Mouse (Mus musculus): ENCODE measurements around the gene Plekhh3. TPM values are rescaled to one million over a fixed set of nuclear protein-coding genes. Genes with fewer than 3 reads are reported as not detected.
A peak's percentile ranks its signal among the peaks of the same experiment; 100 is the strongest.

The Plekhh3 gene
- total RNA-seq, 1 experiment = 3.4 TPM

DNA sequence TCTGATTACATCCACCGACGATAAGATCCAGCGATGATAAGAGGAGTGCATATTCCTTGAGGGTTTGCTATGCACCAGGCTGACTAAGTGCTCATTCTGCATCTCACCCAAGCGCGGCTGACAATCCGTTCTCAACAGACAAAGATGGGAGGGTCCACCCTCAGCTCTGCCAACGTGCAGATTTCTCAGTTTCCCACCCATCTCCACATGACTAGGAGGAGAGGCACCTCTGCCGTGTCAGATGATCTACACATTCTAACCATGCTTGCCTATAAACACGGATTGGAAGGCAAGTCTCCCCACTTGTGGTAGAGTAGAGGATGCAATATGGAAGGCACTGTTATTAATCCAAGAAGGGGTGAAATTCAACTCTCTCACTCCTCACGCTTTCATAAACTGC is 22.4 kb downstream of the Plekhh3 start:
- in situ Hi-C loops (cut with MboI; ENCODE audit: low sequenced_read_pairs in 2 of 2, unreplicated experiment in 2 of 2) = no loop called here
- no peak for TF ChIP-seq ZNF384 (IDR thresholded peaks at IDR 0.05; ENCODE audit: low read depth, low read length)
- no peak for TF ChIP-seq ZC3H11A (IDR thresholded peaks at IDR 0.05; ENCODE audit: borderline replicate concordance, low read depth, low read length)
- no peak for TF ChIP-seq HCFC1 (IDR thresholded peaks at IDR 0.05; ENCODE audit: borderline replicate concordance, insufficient read depth, low read length)
- no peak for TF ChIP-seq MAFK (IDR thresholded peaks at IDR 0.05; ENCODE audit: insufficient read depth, low read depth, low read length)
- no peak for TF ChIP-seq CHD2 (IDR thresholded peaks at IDR 0.05; ENCODE audit: low read depth, low read length)
- no peak overlapping the region for H3K4me3 ChIP-seq (ENCODE audit: insufficient read depth in 1 of 2, low read depth in 1 of 2, low read length in 2 of 2, poor library complexity in 1 of 2, severe bottlenecking in 1 of 2)
- no peaks in the 10 kb centered on the region for H3K9me3 ChIP-seq (ENCODE audit: control insufficient read depth, insufficient read depth, low read depth, low read length)
- no peak overlapping the region for H3K9ac ChIP-seq (ENCODE audit: insufficient read depth, low read depth, low read length, poor library complexity, severe bottlenecking)
- peaks cover 1 to 4% of the 10 kb centered on the region in 2 experiments; a peak in 2 of 4 replicates for H3K4me1 ChIP-seq (ENCODE audit: control insufficient read depth in 2 of 2, insufficient read depth in 2 of 2, low read length in 2 of 2, poor library complexity in 1 of 2)
- no peak overlapping the region for H3K27ac ChIP-seq (ENCODE audit: insufficient read depth, low read depth, low read length, poor library complexity, severe bottlenecking)
- no peak for DNase-seq (ENCODE audit: low read depth, low spot score)
- H3K36me3 ChIP-seq (ENCODE audit: control insufficient read depth, insufficient read depth, low read length, poor library complexity, severe bottlenecking) = no peaks in the 10 kb centered on the region

DNA sequence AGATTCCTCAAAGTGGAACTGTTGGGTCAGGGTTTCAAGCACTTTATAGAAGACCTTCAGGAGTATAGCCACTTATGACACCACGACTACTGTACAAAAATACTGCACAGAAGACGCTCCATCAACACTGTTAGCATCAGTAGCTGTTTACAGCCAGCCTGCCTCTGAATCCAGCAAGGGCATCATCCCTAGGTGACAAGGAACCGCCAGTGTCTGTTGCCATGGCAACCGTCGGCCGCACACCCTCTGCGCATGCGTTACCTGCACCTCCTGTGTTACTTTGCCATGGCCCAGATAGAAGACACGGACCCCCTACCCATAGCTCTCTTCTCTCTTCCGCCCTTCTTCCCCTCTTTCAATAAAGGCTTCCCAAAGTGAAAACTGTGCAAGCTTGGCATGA is 24.8 kb downstream of the Plekhh3 start:
- no peak for DNase-seq (ENCODE audit: low read depth, low spot score)
- no peak overlapping the region for H3K9ac ChIP-seq (ENCODE audit: insufficient read depth, low read depth, low read length, poor library complexity, severe bottlenecking)
- in situ Hi-C loops (cut with MboI; ENCODE audit: low sequenced_read_pairs in 2 of 2, unreplicated experiment in 2 of 2) = no loop called here
- no peaks in the 10 kb centered on the region for H3K9me3 ChIP-seq (ENCODE audit: control insufficient read depth, insufficient read depth, low read depth, low read length)
- no peak for TF ChIP-seq ZC3H11A (IDR thresholded peaks at IDR 0.05; ENCODE audit: borderline replicate concordance, low read depth, low read length)
- TF ChIP-seq MAFK (IDR thresholded peaks at IDR 0.05; ENCODE audit: insufficient read depth, low read depth, low read length) = no peak
- no peak for TF ChIP-seq HCFC1 (IDR thresholded peaks at IDR 0.05; ENCODE audit: borderline replicate concordance, insufficient read depth, low read length)
- TF ChIP-seq CHD2 (IDR thresholded peaks at IDR 0.05; ENCODE audit: low read depth, low read length) = no peak
- TF ChIP-seq ZNF384 (IDR thresholded peaks at IDR 0.05; ENCODE audit: low read depth, low read length) = no peak
- H3K4me1 ChIP-seq (ENCODE audit: control insufficient read depth in 2 of 2, insufficient read depth in 2 of 2, low read length in 2 of 2, poor library complexity in 1 of 2) = peaks cover 1 to 9% of the 10 kb centered on the region in 2 experiments; a peak in 2 of 4 replicates
- H3K27ac ChIP-seq (ENCODE audit: insufficient read depth, low read depth, low read length, poor library complexity, severe bottlenecking) = no peak overlapping the region
- no peaks in the 10 kb centered on the region for H3K36me3 ChIP-seq (ENCODE audit: control insufficient read depth, insufficient read depth, low read length, poor library complexity, severe bottlenecking)
- no peak overlapping the region for H3K4me3 ChIP-seq (ENCODE audit: insufficient read depth in 1 of 2, low read depth in 1 of 2, low read length in 2 of 2, poor library complexity in 1 of 2, severe bottlenecking in 1 of 2)

- H3K36me3 ChIP-seq (ENCODE audit: control insufficient read depth, insufficient read depth, low read length, poor library complexity, severe bottlenecking) = no peaks in the 10 kb centered on the region
- H3K9me3 ChIP-seq (ENCODE audit: control insufficient read depth, insufficient read depth, low read depth, low read length) = no peaks in the 10 kb centered on the region
- TF ChIP-seq ZC3H11A (IDR thresholded peaks at IDR 0.05; ENCODE audit: borderline replicate concordance, low read depth, low read length) (no peak), CHD2 (IDR thresholded peaks at IDR 0.05; ENCODE audit: low read depth, low read length) (no peak), HCFC1 (IDR thresholded peaks at IDR 0.05; ENCODE audit: borderline replicate concordance, insufficient read depth, low read length) (no peak), ZNF384 (IDR thresholded peaks at IDR 0.05; ENCODE audit: low read depth, low read length) (peak; percentile 45; the same call in 1 of the 2 replicates), MAFK (IDR thresholded peaks at IDR 0.05; ENCODE audit: insufficient read depth, low read depth, low read length) (no peak)
- H3K27ac ChIP-seq (ENCODE audit: insufficient read depth, low read depth, low read length, poor library complexity, severe bottlenecking) = peak overlapping the region; percentile 42; the same call in 1 of the 2 replicates
- no peak overlapping the region; the same call in 1 of the 2 replicates for H3K9ac ChIP-seq (ENCODE audit: insufficient read depth, low read depth, low read length, poor library complexity, severe bottlenecking)
- H3K4me3 ChIP-seq (ENCODE audit: insufficient read depth in 1 of 2, low read depth in 1 of 2, low read length in 2 of 2, poor library complexity in 1 of 2, severe bottlenecking in 1 of 2) = no peak overlapping the region
- no peak for DNase-seq (ENCODE audit: low read depth, low spot score)
- in situ Hi-C loops (cut with MboI; ENCODE audit: low sequenced_read_pairs in 2 of 2, unreplicated experiment in 2 of 2) = no loop called here
- peaks cover 2 to 12% of the 10 kb centered on the region in 2 experiments; a peak in 1 of 4 replicates for H3K4me1 ChIP-seq (ENCODE audit: control insufficient read depth in 2 of 2, insufficient read depth in 2 of 2, low read length in 2 of 2, poor library complexity in 1 of 2)
Observed at GRCm38 (mm10) chr11:101143338-101144225, 27.6 kb downstream of the Plekhh3 start.

DNA sequence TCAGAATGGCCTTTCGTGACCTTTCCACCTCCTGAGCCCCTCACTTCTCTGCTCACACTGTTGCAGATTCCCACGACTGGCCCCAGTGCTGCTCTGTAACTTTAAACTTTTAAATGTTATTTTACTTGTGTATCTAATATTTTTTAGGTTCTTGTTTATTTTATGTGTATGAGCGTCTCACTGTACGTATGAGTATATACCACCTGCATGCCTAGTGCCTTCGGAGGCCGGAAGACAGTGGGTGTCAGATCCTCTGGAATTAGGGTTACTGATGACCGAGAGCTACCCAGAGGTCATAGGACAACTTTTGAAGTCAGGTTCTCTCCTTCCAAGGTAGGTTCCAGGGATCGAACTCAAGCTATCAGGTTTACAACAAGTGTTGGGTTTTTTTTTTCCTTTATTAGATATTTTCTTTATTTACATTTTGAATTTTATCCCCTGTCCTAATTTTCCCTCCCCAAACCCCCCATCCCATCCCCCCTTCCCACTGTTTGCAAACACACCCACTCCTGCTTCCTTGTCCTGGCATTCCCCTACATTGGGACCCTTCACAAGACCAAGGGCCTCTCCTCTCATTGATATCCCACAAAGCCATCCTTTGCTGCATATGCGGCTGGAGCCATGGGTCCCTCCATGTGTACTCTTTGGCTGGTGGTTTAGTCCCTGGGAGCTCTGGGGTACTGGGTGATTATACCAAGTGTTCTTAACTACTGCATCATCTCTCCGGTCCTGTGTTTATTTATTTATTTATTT is 28.8 kb downstream of the Plekhh3 start:
- TF ChIP-seq ZNF384 (IDR thresholded peaks at IDR 0.05; ENCODE audit: low read depth, low read length) (no peak), CHD2 (IDR thresholded peaks at IDR 0.05; ENCODE audit: low read depth, low read length) (no peak), ZC3H11A (IDR thresholded peaks at IDR 0.05; ENCODE audit: borderline replicate concordance, low read depth, low read length) (no peak), HCFC1 (IDR thresholded peaks at IDR 0.05; ENCODE audit: borderline replicate concordance, insufficient read depth, low read length) (no peak), MAFK (IDR thresholded peaks at IDR 0.05; ENCODE audit: insufficient read depth, low read depth, low read length) (no peak)
- Histone ChIP-seq H3K27ac (ENCODE audit: insufficient read depth, low read depth, low read length, poor library complexity, severe bottlenecking) (no peak overlapping the region; the same call in 1 of the 2 replicates), H3K4me1 (ENCODE audit: control insufficient read depth in 2 of 2, insufficient read depth in 2 of 2, low read length in 2 of 2, poor library complexity in 1 of 2) (peaks cover 2 to 11% of the 10 kb centered on the region in 2 experiments; a peak in 1 of 4 replicates), H3K4me3 (ENCODE audit: insufficient read depth in 1 of 2, low read depth in 1 of 2, low read length in 2 of 2, poor library complexity in 1 of 2, severe bottlenecking in 1 of 2) (no peak overlapping the region), H3K9ac (ENCODE audit: insufficient read depth, low read depth, low read length, poor library complexity, severe bottlenecking) (no peak overlapping the region), H3K9me3 (ENCODE audit: control insufficient read depth, insufficient read depth, low read depth, low read length) (no peaks in the 10 kb centered on the region), H3K36me3 (ENCODE audit: control insufficient read depth, insufficient read depth, low read length, poor library complexity, severe bottlenecking) (no peaks in the 10 kb centered on the region)
- in situ Hi-C loops (cut with MboI; ENCODE audit: low sequenced_read_pairs in 2 of 2, unreplicated experiment in 2 of 2) = no loop called here
- no peak for DNase-seq (ENCODE audit: low read depth, low spot score)

Data from ES-E14 (cell line).